Mouse (Mus musculus) midbrain, embryonic 10.5 days (tissue): Measurements from ENCODE around the gene Ssxa1. TPM values are rescaled to one million over a fixed set of nuclear protein-coding genes. Genes with fewer than 3 reads are reported as not detected.
A peak's percentile ranks its signal among the peaks of the same experiment; 100 is the strongest.
"Not testable (repeated sequence)": the region's sequence is repeated elsewhere in the genome, so short reads cannot be mapped to it uniquely, and the experiment has no call there.

ENCODE experiments used
- DNase-seq: peaks from one replicate; pipeline ENCODE4 v3.0.0-alpha.2; 2017; ENCODE audit warnings: low spot score
- H3K27ac ChIP-seq: fragments of 300-500 bp; sonication (generic); replicated peaks from 2 replicates; pipeline ENCODE4 v1.5.1; 2016; ENCODE audit warnings: mild to moderate bottlenecking
- H3K27me3 ChIP-seq: fragments of 300-500 bp; sonication (generic); 2 replicates; pipeline ENCODE4 v1.6.1; 2016; ENCODE audit warnings: low read depth, mild to moderate bottlenecking; ENCODE audit not compliant: poor library complexity, severe bottlenecking
- H3K36me3 ChIP-seq: fragments of 300-500 bp; sonication (generic); 2 replicates; pipeline ENCODE4 v1.6.1; 2016; ENCODE audit warnings: mild to moderate bottlenecking, moderate library complexity
- H3K4me1 ChIP-seq: fragments of 300-500 bp; sonication (generic); 2 replicates; pipeline ENCODE4 v1.6.1; 2016
- H3K4me3 ChIP-seq: fragments of 300-500 bp; sonication (generic); 2 replicates; pipeline ENCODE4 v1.5.1; 2016; ENCODE audit warnings: mild to moderate bottlenecking, moderate library complexity
- H3K9me3 ChIP-seq: fragments of 300-500 bp; sonication (generic); replicated peaks from 2 replicates; pipeline ENCODE4 v1.6.1; 2016; ENCODE audit warnings: mild to moderate bottlenecking
- WGBS: fragments of 180-500 bp; shearing (Covaris S2); methylation state at CpG from one replicate; pipeline ENCODE4 v1.1.7; 2016; 5-methylcytosine and 5-hydroxymethylcytosine counted together
- polyA plus RNA-seq: library from polyadenylated mRNA; unstranded; fragments of >200 nt; fragmentation: Nextera tagmentation; extraction: Ambion mirVana; gene quantifications from 2 replicates; pipeline ENCODE4 v1.2.1, GENCODE M21; 2016

The Ssxa1 gene
- not detected in 2 replicates for polyA plus RNA-seq

GRCm38 (mm10) chrX:21115520-21115919 is at the start of gene Ssxa1:
Gene Ssxa1 (plus strand): TSS chrX:21115820.
- no peaks in the 10 kb centered on the region for H3K27me3 ChIP-seq
- H3K4me3 ChIP-seq, result no peak within 1 kb of the TSS
- no peaks in the 10 kb centered on the region for H3K4me1 ChIP-seq
- 87% methylated on average over 4 of the region's 4 CpGs for WGBS
- DNase-seq, result no peak
- H3K9me3 ChIP-seq, result no peaks in the 10 kb centered on the region
- H3K36me3 ChIP-seq, result no peaks in the 10 kb centered on the region
- H3K27ac ChIP-seq, result no peak within 1 kb of the TSS

GRCm38 (mm10) chrX:21068106-21068505 is 47.5 kb upstream of the Ssxa1 start, which contains the start of gene Spaca5:
Gene Spaca5 (plus strand): TSS chrX:21068406.
- peaks cover 2% of the 10 kb centered on the region; the same call in 1 of the 2 replicates for H3K9me3 ChIP-seq
- no peaks in the 10 kb centered on the region for H3K36me3 ChIP-seq
- no peak for DNase-seq
- H3K4me1 ChIP-seq, result no peaks in the 10 kb centered on the region
- H3K27me3 ChIP-seq, result no peaks in the 10 kb centered on the region
- H3K27ac ChIP-seq, result no peak within 1 kb of the TSS
- no peak within 1 kb of the TSS for H3K4me3 ChIP-seq

- no peak for DNase-seq
- Histone ChIP-seq H3K4me3 (peak overlapping the region; percentile 55), H3K9me3 (no peaks in the 10 kb centered on the region; the same call in 1 of the 2 replicates), H3K36me3 (peaks cover 2% of the 10 kb centered on the region; the same call in 1 of the 2 replicates), H3K4me1 (no peaks in the 10 kb centered on the region), H3K27me3 (no peaks in the 10 kb centered on the region), H3K27ac (peak overlapping the region; percentile 74)
- 34% methylated on average over 6 of the region's 6 CpGs for WGBS
Measured at GRCm38 (mm10) chrX:21088645-21088982, 27.0 kb upstream of the Ssxa1 start.

GRCm38 (mm10) chrX:21088983-21089866 is 26.4 kb upstream of the Ssxa1 start, which contains the start of gene Zfp300:
Gene Zfp300 (minus strand): TSS chrX:21089527.
- Histone ChIP-seq H3K27me3 (no peaks in the 10 kb centered on the region), H3K36me3 (no peaks in the 10 kb centered on the region), H3K4me1 (no peaks in the 10 kb centered on the region), H3K27ac (peak within 1 kb of the TSS; percentile 74), H3K4me3 (peak within 1 kb of the TSS; percentile 55), H3K9me3 (no peaks in the 10 kb centered on the region; the same call in 1 of the 2 replicates)
- peak; percentile 50 for DNase-seq
- whole genome bisulfite sequencing, result 17% methylated on average over 27 of the region's 27 CpGs

GRCm38 (mm10) chrX:21089867-21090239 is 25.8 kb upstream of the Ssxa1 start:
- Histone ChIP-seq H3K36me3 (no peaks in the 10 kb centered on the region), H3K27me3 (no peaks in the 10 kb centered on the region), H3K4me1 (no peaks in the 10 kb centered on the region), H3K27ac (peak overlapping the region; percentile 74; the same call in 1 of the 2 replicates), H3K4me3 (peak overlapping the region; percentile 55), H3K9me3 (no peaks in the 10 kb centered on the region)
- WGBS, result 56% methylated on average over 7 of the region's 7 CpGs
- no peak for DNase-seq

GRCm38 (mm10) chrX:21146675-21147074 is 31.1 kb downstream of the Ssxa1 start:
- H3K27me3 ChIP-seq, DNase-seq, H3K4me1 ChIP-seq, H3K9me3 ChIP-seq, H3K27ac ChIP-seq, H3K4me3 ChIP-seq, H3K36me3 ChIP-seq: not testable (repeated sequence)
- WGBS, result 95% methylated on average over 25 of the region's 25 CpGs

Other genes starting within 250 kb of the Ssxa1 start
- 8.8 and 10.6 TPM in 2 replicates for gene Timp1, start 245.7 kb upstream of the Ssxa1 start, polyA plus RNA-seq
- 4.0 and 6.8 TPM in 2 replicates for gene Syn1, start 194.8 kb upstream of the Ssxa1 start, polyA plus RNA-seq
- 3.6 and 5.1 TPM in 2 replicates for gene Cfp, start 184.3 kb upstream of the Ssxa1 start, polyA plus RNA-seq
- 9.6 and 12.3 TPM in 2 replicates for gene Elk1, start 165.2 kb upstream of the Ssxa1 start, polyA plus RNA-seq
- 65.5 and 73.3 TPM in 2 replicates for gene Uxt, start 153.8 kb upstream of the Ssxa1 start, polyA plus RNA-seq
- gene Zfp182, start 53.5 kb upstream of the Ssxa1 start, polyA plus RNA-seq, result 6.4 and 6.7 TPM in 2 replicates
- gene Spaca5, start 47.4 kb upstream of the Ssxa1 start, polyA plus RNA-seq, result not detected in 2 replicates
- 2.2 and 2.4 TPM in 2 replicates for gene Zfp300, start 26.3 kb upstream of the Ssxa1 start, polyA plus RNA-seq
- not detected in 2 replicates for gene Gm21876, start 59.8 kb downstream of the Ssxa1 start, polyA plus RNA-seq